Mouse (Mus musculus) CH12F3 (cell line): ENCODE data around the gene Tmed4.
"Not testable (repeated sequence)": the region's sequence is repeated elsewhere in the genome, so short reads cannot be mapped to it uniquely, and the experiment has no call there.

ENCODE experiments used
- in situ Hi-C: fragments of 300-500 bp; cut with MboI; formaldehyde crosslinking; loops from 2 replicates; pipeline ENCODE4 v1.14.3; 2020; ENCODE audit warnings: low sequenced_read_pairs

The Tmed4 gene

DNA sequence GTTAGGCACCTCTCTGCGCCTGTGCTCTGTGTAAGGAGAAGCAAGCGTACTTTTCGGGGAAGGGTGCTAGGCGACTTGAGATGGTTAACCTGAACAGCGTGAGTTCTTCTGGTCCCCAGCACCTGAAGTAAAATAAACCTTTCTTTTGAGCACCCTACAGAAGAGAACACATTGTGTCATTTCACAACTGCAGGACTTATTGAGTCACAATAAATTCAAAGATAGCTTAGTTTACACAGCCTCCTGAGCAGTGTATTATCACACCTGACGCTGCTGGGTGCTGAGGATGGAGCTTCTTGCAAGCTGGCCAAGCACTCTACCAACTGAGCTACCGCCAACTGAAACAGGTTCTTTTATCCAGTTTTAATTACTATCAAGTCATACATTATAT, 419 bp upstream of the Tmed4 start:
- in situ Hi-C loops: no loop called here

DNA sequence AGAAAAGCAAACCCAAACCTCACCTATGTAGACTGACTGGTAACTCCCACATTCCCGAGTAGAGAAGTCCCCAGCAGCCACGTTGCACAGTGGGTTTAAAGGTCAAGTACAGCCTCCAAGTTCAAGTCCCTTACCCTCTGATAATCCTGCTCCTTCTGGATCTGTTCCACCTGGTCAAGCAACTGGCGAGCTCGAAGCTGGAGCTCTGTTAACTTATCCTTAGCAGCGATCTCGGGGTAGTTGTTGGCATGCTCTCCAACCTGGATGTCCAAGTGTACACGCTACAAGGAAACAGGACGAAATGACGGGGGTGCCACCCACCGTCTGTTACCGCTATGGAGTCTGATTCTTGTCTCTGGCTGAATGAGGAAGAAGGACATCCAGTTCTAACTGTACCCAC, 1.1 kb downstream of the Tmed4 start:
- in situ Hi-C loops: no loop called here

DNA sequence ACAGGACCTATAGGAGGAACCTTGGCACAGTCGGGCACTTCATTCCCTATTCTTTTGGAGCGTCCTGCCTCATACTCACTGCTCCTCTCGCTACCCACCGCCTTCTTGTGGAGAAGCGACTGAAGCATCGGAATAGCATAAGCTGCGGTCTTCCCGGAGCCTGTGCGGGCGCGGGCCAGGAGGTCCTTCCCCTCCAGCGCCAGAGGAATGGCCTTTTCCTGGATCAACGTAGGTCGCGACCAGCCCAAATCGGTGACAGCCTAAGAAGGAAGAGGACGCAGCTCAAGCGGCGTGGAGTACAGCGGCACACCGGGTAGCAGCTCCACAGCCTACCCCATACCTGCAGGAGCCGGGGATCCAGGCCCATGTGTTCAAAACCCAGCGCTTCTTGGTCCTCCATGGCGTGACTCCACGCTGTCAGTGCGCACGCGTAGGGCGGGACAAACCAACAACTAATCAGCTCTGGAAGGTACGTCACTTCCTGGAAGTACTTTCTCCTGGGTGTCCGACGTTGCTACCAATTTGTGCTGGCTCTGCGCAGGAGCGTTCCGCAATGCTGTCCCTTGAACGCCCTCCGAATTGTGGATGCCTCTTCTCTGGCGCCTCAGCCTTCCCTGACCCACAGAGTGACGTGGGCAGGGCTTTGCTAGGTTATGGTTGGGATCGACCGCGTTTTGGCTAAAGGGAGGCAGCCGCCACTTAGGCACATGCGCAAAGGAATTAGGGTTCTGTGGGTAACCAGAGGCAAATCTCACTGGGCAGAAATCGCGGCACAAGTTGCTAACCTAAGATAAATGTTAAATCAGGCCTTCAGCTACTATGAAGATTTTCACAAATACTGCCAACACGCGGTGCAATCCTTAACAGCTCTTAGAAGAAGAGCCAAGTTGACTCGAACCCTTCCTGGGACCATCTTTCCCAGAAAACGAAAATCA, 7.1 kb downstream of the Tmed4 start, which contains the start of gene Ddx56:
Ddx56 (minus strand) TSS at position 453 of the 935 bp plus-strand sequence.
- in situ Hi-C loops: no loop called here

DNA sequence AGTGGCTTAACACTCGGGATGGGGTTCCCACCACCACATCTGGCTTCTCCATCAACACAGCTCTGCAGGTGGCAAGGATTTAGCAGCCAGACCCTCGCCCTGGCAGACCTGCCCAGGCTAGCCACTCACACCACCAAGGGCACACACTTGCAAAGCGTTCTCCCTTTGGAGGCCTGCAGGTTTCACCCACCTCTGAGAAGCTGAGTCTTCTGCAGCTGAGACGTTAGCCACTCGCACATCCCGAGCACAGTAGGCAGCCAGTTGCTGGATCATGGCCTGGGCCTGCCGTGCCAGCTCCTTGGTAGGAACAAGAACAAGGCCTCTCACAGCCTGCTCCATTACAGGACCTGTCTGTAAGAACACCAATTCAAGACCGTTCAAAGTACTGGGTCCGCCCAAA, 8.0 kb downstream of the Tmed4 start:
- in situ Hi-C loops: no loop called here

DNA sequence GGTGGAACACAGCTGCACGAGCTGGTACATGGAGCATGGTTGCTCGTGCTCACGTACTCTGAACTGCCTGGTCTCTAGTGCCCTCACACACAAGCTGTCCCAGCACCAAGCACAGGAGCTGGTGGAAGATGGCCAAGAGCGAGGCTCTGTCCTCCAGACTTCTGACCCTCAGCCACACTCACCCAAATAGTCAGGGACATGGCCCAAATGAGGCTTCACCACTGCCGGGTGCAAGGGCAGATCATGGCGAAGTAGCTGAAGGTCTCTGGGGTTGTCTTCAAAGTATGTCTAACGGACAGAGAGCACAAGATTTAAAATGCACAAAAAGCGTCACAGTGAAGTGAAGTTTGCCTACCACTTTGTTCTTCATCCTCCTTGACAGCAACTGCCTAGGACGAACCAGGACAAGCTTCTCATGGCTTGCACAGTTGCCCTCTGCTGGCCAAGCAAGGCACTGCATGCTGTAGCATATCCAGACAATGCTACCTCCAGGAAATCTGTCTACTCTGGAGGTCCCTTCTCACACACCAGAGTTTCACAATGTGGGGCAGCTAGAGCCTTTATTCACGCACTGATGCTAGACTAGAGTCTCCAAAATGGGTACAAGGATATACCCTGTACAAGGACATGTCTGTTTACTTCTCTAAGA, 13.1 kb downstream of the Tmed4 start:
- in situ Hi-C loops: no loop called here

DNA sequence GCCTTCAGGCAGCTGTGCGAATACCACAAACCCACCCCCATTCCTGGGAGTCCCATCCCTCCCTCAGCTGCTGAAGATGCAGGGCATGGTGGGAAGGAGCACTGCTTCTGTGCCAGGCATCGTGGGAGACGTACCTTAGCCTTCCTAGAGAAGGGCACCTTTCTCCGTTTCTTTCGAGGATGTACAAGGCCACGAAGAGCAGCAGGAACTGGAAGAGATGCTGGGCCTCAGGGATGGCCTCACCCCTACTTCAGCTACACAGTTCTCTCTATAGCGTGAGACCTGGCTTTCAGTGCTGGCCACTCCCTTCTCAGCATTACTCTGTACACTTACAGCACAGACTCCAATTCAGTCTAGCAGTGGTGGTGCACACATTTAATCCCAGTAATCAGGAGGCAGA, 15.3 kb downstream of the Tmed4 start:
- in situ Hi-C loops: no loop called here

DNA sequence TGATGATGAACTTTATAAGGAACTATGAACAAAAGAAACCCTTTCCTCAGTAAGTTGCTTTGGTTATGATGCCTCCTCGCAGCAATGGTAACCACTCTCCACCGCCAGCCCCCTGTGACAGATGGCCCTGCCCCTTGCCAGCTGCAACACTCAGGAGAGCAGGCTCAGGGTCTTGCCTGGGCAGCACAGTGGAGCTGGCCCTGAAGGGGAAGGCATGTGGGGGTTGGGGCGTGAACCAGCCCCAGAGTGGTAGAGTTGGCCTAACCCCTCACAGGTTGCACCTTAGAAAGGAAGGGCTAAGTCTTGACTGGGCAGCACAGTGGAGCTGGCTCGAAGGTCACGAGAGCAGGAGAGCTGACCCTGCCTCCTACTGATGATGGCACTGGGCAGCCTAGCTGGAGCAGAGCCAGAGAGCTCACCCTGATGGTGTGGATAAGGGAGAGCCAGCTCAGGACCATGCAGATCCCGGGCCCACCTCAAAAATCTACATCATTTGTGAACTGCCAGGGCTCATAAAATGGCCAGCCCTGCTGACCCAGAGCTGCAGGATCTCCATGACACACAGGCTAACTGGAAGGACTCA, 18.1 kb downstream of the Tmed4 start:
- in situ Hi-C loops: no loop called here

DNA sequence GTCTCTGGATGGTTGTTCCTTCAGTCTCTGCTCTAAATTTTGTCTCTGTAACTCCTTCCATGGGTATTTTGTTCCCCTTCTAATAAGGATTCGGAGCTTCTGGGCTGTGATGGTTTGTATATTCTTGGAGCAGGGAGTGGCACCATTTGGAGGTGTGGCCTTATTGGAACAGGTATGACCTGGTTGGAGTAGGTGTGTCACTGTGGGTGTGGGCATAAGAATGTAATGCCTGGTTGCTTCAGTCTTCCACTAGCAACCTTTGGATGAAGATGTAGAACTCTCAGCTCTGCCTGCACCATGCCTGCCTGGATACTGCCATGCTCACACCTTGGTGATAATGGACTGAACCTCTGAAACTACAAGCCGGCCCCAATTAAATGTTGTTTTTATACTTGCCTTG, 20.1 kb downstream of the Tmed4 start:
- in situ Hi-C loops: not testable (repeated sequence)

DNA sequence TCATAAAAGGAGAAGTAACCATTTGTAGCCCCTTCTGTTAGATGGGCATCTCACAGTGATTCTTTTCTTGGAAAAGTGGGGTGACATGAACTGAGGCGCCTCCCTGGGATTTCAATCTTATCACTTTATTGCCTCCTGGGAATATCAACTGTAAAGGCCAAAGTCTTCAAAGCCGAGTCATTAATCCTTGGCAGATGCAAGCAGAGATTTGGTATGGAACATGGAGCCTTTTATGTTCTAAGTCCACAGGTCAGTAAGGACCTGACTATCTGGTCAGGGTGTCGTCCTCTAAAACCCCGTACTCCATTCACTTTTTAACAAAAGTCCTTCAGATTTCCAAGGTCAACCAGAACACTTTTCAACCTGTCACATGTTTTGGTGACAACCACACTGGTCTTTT, 21.8 kb downstream of the Tmed4 start:
- in situ Hi-C loops: no loop called here

DNA sequence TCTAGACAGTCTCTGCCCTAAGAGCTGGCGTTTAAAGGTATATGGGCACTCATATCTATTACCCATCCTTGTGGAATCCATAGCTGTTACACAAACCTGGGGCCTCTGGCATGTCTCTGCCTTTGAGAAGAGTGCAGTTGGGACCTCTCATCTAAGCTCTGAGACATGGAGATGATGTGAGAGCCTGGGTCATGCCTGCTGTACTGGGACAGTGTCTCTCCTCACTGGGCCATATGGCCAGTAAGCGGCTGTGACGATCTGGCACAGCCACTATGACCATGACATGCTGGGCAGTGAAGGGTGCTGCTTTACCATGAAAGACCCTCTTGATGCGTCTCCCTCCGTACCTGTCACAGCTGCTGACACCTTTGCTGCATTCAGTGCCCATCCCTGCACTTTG, 22.4 kb downstream of the Tmed4 start:
- in situ Hi-C loops: no loop called here

DNA sequence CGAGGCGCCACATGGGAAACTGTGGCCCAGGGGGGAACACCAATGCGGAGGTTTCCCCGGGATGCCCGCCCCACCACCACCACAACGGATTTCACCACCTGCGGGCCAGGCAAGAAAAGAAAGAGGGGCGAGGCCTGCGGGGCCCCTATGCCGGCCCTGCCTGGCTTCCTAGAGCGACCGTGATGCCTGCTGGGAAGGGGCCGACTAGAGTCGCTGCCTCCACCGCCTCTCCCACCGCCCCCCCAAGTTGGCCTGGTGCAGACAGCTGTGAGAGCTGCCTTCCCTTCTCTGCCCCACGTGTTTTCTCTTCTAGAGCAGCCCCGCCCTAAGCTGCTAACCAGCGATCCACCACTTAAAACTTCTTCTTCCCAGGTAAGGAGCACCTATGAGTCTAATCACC, 30.0 kb downstream of the Tmed4 start:
- in situ Hi-C loops: no loop called here

DNA sequence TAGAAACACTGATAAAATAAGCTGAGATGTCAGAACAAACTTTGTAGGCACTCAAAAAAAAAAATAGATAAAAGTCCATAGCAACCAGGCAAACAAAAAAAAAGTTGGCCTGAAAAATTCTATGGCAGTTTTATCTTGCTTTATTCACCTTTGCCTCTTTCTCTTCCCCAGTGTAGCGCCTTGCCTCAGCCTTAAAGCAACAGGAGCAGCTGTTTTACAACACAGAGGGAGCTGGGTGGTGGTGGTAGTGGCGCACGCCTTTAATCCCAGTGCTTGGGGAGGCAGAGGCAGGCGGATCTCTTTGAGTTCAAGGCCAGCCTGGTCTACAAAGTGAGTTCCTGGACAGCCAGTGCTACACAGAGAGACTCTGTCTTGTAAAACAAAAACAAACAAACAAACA, 41.6 kb downstream of the Tmed4 start:
- in situ Hi-C loops: no loop called here

DNA sequence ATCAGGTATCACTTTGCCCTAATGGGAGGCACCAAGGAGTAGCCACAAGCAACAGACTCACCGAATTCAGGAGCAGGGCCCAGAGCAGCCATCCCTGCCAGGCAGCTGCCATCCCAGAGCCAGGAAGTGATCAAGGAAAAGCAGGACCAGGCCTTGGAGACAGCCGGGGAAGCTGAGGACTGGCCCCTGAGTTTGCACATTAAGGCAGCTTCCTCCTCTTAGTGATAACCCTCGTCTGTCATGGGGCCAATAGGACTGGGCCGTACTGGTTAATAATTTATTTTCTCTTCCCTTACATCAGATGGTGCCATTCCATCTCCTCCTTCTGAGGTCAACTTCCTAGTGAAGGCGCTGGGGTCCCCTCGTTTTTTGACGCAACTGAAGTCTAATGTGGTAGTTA, 44.7 kb downstream of the Tmed4 start, which contains the start of gene Npc1l1:
Npc1l1 (minus strand) TSS at position 132 of the 400 bp plus-strand sequence.
- in situ Hi-C loops: no loop called here

DNA sequence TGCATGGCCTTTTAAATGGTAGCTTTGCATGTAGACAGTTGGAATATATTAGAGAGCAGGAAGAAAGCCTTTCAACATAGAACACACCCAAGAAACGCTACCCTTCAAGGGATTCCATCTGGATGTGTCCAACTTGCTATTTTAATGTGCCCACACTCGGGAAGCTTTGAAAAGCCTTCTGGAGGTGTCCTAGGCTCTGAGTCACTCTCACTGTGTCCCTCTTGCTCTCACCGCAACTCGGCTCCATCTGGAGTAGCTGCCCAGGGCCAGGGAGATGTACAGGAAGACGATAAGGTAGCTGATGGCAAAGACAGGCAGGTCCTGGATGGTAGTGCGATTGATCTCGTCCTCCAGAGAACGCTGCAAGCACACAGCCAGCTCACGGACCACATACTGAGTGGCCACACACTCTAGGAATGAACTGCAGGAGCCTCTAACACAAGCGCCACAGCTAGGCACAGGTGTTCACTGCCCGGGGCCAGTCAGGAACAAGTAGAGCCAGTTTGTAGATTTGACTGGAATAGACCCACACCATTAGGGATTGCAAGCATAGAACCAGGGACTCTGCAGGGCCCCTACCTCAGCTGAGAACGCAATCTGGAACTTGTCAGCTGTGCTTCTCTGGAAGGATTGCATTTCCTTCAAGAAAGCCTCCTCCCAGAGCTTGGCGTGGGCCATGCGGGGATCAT, 50.0 kb downstream of the Tmed4 start:
- in situ Hi-C loops: no loop called here

DNA sequence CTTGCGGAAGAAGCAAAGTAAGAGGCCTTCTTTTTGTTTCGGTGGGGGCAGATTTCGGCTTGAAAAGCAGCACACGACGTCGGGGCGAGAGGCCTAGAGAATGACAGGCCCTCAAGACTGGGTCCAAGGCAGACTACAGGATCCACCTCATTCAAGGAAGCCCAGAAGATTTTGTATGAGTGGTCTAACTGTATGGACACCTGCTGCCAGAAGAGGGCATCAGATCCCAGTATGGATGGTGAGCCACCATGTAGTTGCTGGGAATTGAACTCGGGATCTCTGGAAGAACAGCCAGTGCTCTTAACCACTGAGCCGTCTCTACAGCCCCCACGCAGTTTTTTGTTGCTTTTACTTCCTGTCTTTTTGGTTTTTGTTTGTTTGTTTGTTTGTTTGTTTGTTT, 52.5 kb downstream of the Tmed4 start:
- in situ Hi-C loops: no loop called here
